Comparison of ENCODE assay signal across 8 mouse cellular contexts in genomic region chr19:58455496-58456061, GRCm38 (mm10). TPM values are rescaled to one million over a fixed set of nuclear protein-coding genes. Genes with fewer than 3 reads are reported as not detected.
DNase-seq lines count a peak whose midpoint lies in the region; ATAC-seq and TF ChIP-seq lines count a peak whose summit lies in the region.

TSS of gene Gfra1 (minus strand) at chr19:58455909.

- H3K4me1 ChIP-seq in E14TG2a.4 (replicated peaks; ENCODE audit: low read depth, low read length): peaks cover 41% of the 10 kb centered on the region
- peaks cover 52% of the 10 kb centered on the region for H3K4me1 ChIP-seq in forebrain, embryonic 15.5 days
- H3K4me1 ChIP-seq in heart, postnatal 0 days (ENCODE audit: control insufficient read depth, insufficient read depth): peaks cover 15% of the 10 kb centered on the region
- peaks cover 15% of the 10 kb centered on the region for H3K4me1 ChIP-seq in liver, embryonic 13.5 days (replicated peaks)
- peaks cover 57% of the 10 kb centered on the region for H3K4me1 ChIP-seq in neural tube, embryonic 15.5 days

- DNase-seq in adrenal gland, postnatal 14 days: peak; percentile 58
- DNase-seq in heart, postnatal 0 days (ENCODE audit: low spot score): peak; percentile 30
- DNase-seq in kidney, postnatal 4 days: peak; percentile 72 to 83
- DNase-seq in liver, embryonic 13.5 days: no peak
- peak; percentile 35 for DNase-seq in yolk sac, embryonic 10.5 days (ENCODE audit: low spot score)

- WGBS in forebrain, embryonic 15.5 days: under 1% methylated on average over 31 of the region's 31 CpGs
- WGBS in heart, postnatal 0 days: under 1% methylated on average over 31 of the region's 31 CpGs
- 2% methylated on average over 31 of the region's 31 CpGs for WGBS in liver, embryonic 13.5 days (ENCODE audit: insufficient replicate concordance)
- WGBS in neural tube, embryonic 15.5 days: under 1% methylated on average over 31 of the region's 31 CpGs

- peak; percentile 54 for ATAC-seq in forebrain, embryonic 15.5 days (replicated peaks)
- ATAC-seq in heart, postnatal 0 days (ENCODE audit: insufficient read depth, low read depth): peak; percentile 34; the same call in 1 of the 2 replicates
- ATAC-seq in liver, embryonic 13.5 days (ENCODE audit: low read depth): 0 out of 2 replicates have a peak, but pooled peaks have one; percentile 8
- ATAC-seq in neural tube, embryonic 15.5 days (ENCODE audit: low FRiP score): peak; percentile 67

- peak within 1 kb of the TSS; percentile 77 for H3K4me3 ChIP-seq in E14TG2a.4 (replicated peaks; ENCODE audit: low read length)
- H3K4me3 ChIP-seq in forebrain, embryonic 15.5 days: peak within 1 kb of the TSS; percentile 50
- peak within 1 kb of the TSS; percentile 61 for H3K4me3 ChIP-seq in heart, postnatal 0 days (ENCODE audit: low read depth, low read length)
- peak within 1 kb of the TSS; percentile 51 for H3K4me3 ChIP-seq in liver, embryonic 13.5 days (replicated peaks)
- H3K4me3 ChIP-seq in neural tube, embryonic 15.5 days (replicated peaks): peak within 1 kb of the TSS; percentile 53

- H3K9me3 ChIP-seq in E14TG2a.4 (ENCODE audit: low read length): peaks cover 10% of the 10 kb centered on the region
- no peaks in the 10 kb centered on the region for H3K9me3 ChIP-seq in forebrain, embryonic 15.5 days
- H3K9me3 ChIP-seq in heart, postnatal 0 days (replicated peaks; ENCODE audit: control insufficient read depth, low read length): no peaks in the 10 kb centered on the region
- H3K9me3 ChIP-seq in liver, embryonic 13.5 days (replicated peaks): no peaks in the 10 kb centered on the region
- no peaks in the 10 kb centered on the region for H3K9me3 ChIP-seq in neural tube, embryonic 15.5 days (replicated peaks)

- no peak for TF ChIP-seq EP300 in heart, postnatal 0 days (IDR thresholded peaks at IDR 0.05; ENCODE audit: low read depth)

- H3K36me3 ChIP-seq in E14TG2a.4 (ENCODE audit: insufficient read depth, low read length): no peaks in the 10 kb centered on the region
- H3K36me3 ChIP-seq in forebrain, embryonic 15.5 days: no peaks in the 10 kb centered on the region
- no peaks in the 10 kb centered on the region for H3K36me3 ChIP-seq in heart, postnatal 0 days (replicated peaks; ENCODE audit: control insufficient read depth, insufficient read depth, low read length)
- H3K36me3 ChIP-seq in liver, embryonic 13.5 days: no peaks in the 10 kb centered on the region
- H3K36me3 ChIP-seq in neural tube, embryonic 15.5 days: no peaks in the 10 kb centered on the region

- H3K9ac ChIP-seq in forebrain, embryonic 15.5 days (replicated peaks): peak within 1 kb of the TSS; percentile 48
- H3K9ac ChIP-seq in heart, postnatal 0 days (replicated peaks; ENCODE audit: low read depth, low read length): peak within 1 kb of the TSS; percentile 40; the same call in 1 of the 2 replicates
- peak within 1 kb of the TSS; percentile 33; the same call in 1 of the 2 replicates for H3K9ac ChIP-seq in liver, embryonic 13.5 days
- H3K9ac ChIP-seq in neural tube, embryonic 15.5 days (replicated peaks): peak within 1 kb of the TSS; percentile 65

- peak within 1 kb of the TSS; percentile 42 for H3K27ac ChIP-seq in forebrain, embryonic 15.5 days (replicated peaks)
- H3K27ac ChIP-seq in heart, postnatal 0 days (ENCODE audit: low read depth): no peak within 1 kb of the TSS
- H3K27ac ChIP-seq in liver, embryonic 13.5 days: no peak within 1 kb of the TSS
- H3K27ac ChIP-seq in neural tube, embryonic 15.5 days (replicated peaks): peak within 1 kb of the TSS; percentile 82

- TF ChIP-seq CTCF in E14TG2a.4 (conservative IDR thresholded peaks at IDR 0.05; ENCODE audit: low read length): no peak; the same call in 1 of the 2 replicates
- 0 out of 2 replicates have a peak, but pooled peaks have one; percentile 8 for TF ChIP-seq CTCF in heart, postnatal 0 days (IDR thresholded peaks at IDR 0.05; ENCODE audit: low read depth)

- peaks cover 78% of the 10 kb centered on the region for H3K27me3 ChIP-seq in E14TG2a.4 (ENCODE audit: insufficient read depth, low read length)
- peaks cover 27% of the 10 kb centered on the region for H3K27me3 ChIP-seq in forebrain, embryonic 15.5 days
- peaks cover 71% of the 10 kb centered on the region for H3K27me3 ChIP-seq in heart, postnatal 0 days (ENCODE audit: control insufficient read depth, insufficient read depth, low read length)
- H3K27me3 ChIP-seq in liver, embryonic 13.5 days: peaks cover 75% of the 10 kb centered on the region
- no peaks in the 10 kb centered on the region for H3K27me3 ChIP-seq in neural tube, embryonic 15.5 days (replicated peaks)

- H3K4me2 ChIP-seq in forebrain, embryonic 15.5 days (replicated peaks): peak within 1 kb of the TSS; percentile 94
- peak within 1 kb of the TSS; percentile 97 for H3K4me2 ChIP-seq in heart, postnatal 0 days (ENCODE audit: low read depth, low read length)
- peak within 1 kb of the TSS; percentile 62 for H3K4me2 ChIP-seq in liver, embryonic 13.5 days
- H3K4me2 ChIP-seq in neural tube, embryonic 15.5 days: peak within 1 kb of the TSS; percentile 82

RNA-seq across cellular contexts. Expression of gene Gfra1, which starts in this region (rescaled TPM):
- total RNA-seq in adrenal gland, postnatal 14 days (2021): 2.8 and 10.1 TPM in 2 replicates
- 12.1 and 12.6 TPM in 2 replicates for polyA plus RNA-seq in forebrain, embryonic 15.5 days (2015; fragmentation: Nextera tagmentation; extraction: Ambion mirVana)
- total RNA-seq in heart, postnatal 0 days (2014; rRNA removed; ENCODE audit: low replicate concordance): 0.65 and 5.0 TPM in 2 replicates
- 0.63 and 0.99 TPM in 2 replicates for polyA plus RNA-seq in heart, postnatal 0 days (2015; fragmentation: Nextera tagmentation; extraction: Ambion mirVana)
- 5.8 and 7.3 TPM in 2 replicates for polyA plus RNA-seq in liver, embryonic 13.5 days (2015; fragmentation: Nextera tagmentation; extraction: Ambion mirVana)
- polyA plus RNA-seq in neural tube, embryonic 15.5 days (2015; fragmentation: Nextera tagmentation; extraction: Ambion mirVana): 65.1 and 70.0 TPM in 2 replicates

Comparison
In these comparisons a context has a peak if more than half of its experiments do, and no peak if none do; other contexts are left out.
1. ATAC-seq: peak in every context shown above with its lines; median percentile 67 in neural tube, embryonic 15.5 days; 54 in forebrain, embryonic 15.5 days; 34 in heart, postnatal 0 days; 8 in liver, embryonic 13.5 days.
2. H3K27ac ChIP-seq: peak in forebrain, embryonic 15.5 days (single experiment) and neural tube, embryonic 15.5 days (single experiment); none in heart, postnatal 0 days (single experiment) and liver, embryonic 13.5 days (single experiment).
3. Peak in every context shown above with its lines, with median percentiles within 50 percentile points of each other: H3K4me3 ChIP-seq, H3K4me2 ChIP-seq and H3K9ac ChIP-seq.